Comparison of ENCODE assay signal across 12 mouse cellular contexts in the genomic region with DNA sequence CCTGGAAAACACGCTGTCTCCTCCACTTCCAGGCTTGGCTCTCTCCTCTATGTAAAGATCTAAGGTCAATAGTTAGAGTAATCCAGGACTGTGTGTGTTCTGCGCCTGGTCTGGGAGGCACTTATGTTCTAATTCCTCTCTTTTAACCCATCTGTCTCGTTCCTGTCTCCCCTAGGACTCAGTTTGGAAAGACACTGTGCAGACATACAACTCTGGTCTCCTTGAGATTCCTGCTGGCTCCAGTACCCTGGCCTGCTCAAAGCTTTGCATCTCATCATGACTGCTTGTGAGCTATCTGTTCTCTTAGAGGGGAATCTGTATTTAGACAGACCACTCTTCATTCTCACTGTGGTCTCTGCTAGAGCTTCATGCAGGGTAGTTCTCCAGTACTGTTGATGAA.
"Had no signal": no experiment of that assay in that cellular context is flagged by ENCODE, and none has a peak within 500 bp of the region (broad histone marks: within the 10 kb centered on the region; RNA-seq: fewer than 3 reads in every experiment).

No protein-coding gene starts in this region.

- H3K9me3 ChIP-seq: limb, embryonic 10.5 days; liver, embryonic 15.5 days; midbrain, embryonic 10.5 days; neural tube, embryonic 12.5 days had no signal

- H3K36me3 ChIP-seq: liver, embryonic 15.5 days; neural tube, embryonic 12.5 days had no signal

- H3K27ac ChIP-seq: left cerebral cortex, adult 2 months; limb, embryonic 10.5 days; liver, embryonic 15.5 days; midbrain, embryonic 10.5 days; neural tube, embryonic 12.5 days had no signal

- H3K4me3 ChIP-seq: left cerebral cortex, adult 2 months; limb, embryonic 10.5 days; liver, embryonic 15.5 days; midbrain, embryonic 10.5 days; neural tube, embryonic 12.5 days had no signal

- H3K4me2 ChIP-seq: liver, embryonic 11.5 days; liver, embryonic 15.5 days; lung, embryonic 14.5 days; neural tube, embryonic 12.5 days had no signal

- H3K27me3 ChIP-seq: liver, embryonic 15.5 days; neural tube, embryonic 12.5 days had no signal

- H3K4me1 ChIP-seq: limb, embryonic 10.5 days; liver, embryonic 15.5 days; neural tube, embryonic 12.5 days had no signal

- DNase-seq: kidney, postnatal 14 days; lung, embryonic 14.5 days; lung, postnatal 10 days; lung, postnatal 4 days; midbrain, embryonic 14.5 days; thymus, postnatal 4 days had no signal

- H3K9ac ChIP-seq: liver, embryonic 15.5 days; lung, embryonic 14.5 days; neural tube, embryonic 12.5 days had no signal
